Mouse (Mus musculus) activated CD4-positive, CD25-positive, alpha-beta regulatory T cell, adult 4 months (primary cell): ENCODE results near the gene Phf23. TPM values are rescaled to one million over a fixed set of nuclear protein-coding genes. Genes with fewer than 3 reads are reported as not detected.

ENCODE experiments used
- ATAC-seq: one replicate; pipeline ENCODE4 v1.8.0; 2017
- polyA plus RNA-seq, 2 experiments: library from polyadenylated mRNA; unstranded; fragments of 100-300 nt; shearing (Covaris generic); gene quantifications; one replicate each; pipeline ENCODE4 v1.2.1; 2017

Gene Phf23
- polyA plus RNA-seq, 2 experiments from 2014 or later = 32.1 to 44.9 TPM

DNA sequence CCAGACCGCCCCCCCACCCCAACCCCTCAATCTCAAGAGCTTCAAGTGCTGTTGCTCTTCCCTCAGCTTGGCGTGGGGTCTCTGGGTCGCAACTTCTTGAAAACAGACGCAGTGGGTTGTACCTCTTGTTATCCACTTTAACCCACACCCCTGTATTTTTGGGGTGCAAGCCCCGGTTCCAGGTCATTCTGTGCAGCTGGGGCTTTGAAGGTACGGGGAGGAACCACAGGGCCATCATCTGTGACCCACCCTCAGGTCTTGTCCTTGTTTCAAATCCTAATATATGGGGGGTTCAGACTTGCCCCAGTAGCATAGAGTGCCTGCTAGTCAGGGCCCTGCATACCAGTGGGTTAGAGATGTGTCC, 28.6 kb downstream of the Phf23 start:
- no peak for ATAC-seq

DNA sequence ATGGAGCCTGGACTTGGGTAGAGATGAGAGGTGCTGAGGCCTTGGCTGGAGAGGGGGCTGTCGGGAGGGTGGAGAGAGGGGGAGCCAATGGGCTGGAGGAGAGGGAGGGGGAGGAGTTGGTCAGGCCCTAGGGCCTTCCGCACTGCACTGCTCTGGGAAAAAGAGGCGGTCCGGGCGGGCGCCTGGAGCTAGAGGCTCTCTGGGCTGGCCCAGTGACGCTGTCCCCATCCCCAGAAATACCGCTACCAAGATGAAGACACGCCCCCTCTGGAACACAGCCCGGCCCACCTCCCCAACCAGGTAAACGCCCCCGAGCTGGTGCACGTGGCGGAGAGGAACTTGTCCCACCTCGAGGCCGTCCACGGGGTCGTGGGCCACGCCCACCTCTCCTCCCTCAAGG, 31.1 kb downstream of the Phf23 start:
- ATAC-seq = no peak

DNA sequence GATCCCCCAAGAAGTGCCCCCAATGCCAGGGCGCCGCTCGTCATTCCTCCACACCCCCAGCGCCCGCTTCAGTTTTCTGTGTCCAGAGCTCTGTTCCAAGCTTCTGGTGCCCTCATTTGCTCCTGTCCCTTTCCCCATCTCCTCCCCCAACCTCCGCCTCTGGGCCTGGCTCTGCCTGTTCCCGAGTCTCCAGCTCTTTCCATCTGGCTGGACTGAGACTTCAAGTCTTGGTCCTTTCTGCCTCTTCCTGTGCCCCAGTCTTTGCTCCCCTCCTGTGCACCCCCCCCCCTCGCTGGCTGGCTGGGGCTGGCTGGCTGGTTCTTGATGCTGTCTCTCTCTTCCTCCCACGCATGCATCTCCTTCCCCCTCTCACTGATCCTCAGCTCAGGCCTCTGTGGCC, 31.8 kb downstream of the Phf23 start:
- no peak for ATAC-seq

DNA sequence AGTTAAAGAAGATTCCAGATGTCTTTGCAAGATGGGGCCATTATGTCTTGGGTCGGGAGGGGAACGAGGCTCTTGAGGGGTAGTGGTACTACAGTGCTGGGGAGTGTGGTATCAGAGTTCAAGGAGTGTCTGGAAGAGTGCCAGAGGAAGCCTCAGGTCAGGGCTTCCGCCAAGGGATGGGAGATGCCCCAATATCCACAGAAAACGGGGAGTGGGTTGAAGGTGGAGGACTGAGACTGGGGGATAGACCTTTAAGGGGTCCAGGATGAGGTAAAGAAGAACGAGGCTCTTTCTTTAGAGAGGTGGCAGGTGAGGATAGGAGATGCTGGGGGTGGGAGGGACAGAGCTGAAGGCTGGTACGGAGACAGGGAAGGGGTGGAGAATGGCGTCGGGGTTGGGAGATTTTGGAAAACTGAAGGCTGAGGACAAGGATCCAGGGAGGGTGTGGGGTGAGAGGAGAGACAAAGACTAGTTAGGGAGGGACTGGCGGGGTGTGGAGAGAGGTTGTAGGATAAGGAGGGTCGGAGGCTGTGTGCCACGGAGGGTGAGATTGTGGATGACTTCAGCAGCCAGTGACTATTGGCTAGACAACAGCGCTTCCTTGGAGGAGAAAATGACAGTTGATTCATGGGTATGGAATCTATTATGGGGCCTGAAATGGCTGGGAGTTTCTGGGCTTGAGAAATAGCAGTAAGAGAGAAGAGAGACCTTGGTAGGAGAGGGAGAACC, 33.0 kb downstream of the Phf23 start:
- ATAC-seq = no peak

DNA sequence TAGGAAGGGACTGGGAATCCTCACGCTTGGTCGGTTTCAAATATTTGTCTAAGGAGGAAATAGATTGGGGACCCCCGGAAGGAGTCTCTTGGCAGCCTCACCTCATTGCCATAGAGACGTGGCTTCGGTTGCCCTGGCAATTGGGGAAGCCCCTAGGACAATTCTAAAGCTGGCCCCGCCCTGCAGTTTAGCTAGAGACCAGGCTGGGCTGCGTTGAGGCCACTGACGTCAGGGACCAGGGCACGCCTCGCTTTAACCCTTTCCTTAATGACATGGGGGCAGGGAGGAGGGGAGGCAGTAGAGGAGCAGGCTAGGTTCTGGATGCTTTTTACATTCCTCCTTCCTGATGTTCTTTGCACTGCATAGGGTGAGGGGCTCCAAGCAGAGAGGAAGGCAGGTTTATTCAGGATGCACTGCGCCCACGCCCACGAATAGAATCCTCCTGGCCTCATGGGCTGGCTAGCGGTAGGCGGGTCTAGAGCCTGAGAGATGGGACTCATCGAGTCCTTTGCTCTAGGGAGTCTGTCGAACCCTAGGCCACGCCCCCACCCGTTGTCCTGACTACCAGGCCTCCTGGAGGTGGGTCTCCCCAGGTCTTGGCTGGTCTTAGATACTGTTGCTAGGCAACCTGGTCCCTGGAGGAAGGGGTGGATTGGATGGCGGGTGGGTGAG, 33.7 kb downstream of the Phf23 start:
- ATAC-seq = peak; percentile 85

DNA sequence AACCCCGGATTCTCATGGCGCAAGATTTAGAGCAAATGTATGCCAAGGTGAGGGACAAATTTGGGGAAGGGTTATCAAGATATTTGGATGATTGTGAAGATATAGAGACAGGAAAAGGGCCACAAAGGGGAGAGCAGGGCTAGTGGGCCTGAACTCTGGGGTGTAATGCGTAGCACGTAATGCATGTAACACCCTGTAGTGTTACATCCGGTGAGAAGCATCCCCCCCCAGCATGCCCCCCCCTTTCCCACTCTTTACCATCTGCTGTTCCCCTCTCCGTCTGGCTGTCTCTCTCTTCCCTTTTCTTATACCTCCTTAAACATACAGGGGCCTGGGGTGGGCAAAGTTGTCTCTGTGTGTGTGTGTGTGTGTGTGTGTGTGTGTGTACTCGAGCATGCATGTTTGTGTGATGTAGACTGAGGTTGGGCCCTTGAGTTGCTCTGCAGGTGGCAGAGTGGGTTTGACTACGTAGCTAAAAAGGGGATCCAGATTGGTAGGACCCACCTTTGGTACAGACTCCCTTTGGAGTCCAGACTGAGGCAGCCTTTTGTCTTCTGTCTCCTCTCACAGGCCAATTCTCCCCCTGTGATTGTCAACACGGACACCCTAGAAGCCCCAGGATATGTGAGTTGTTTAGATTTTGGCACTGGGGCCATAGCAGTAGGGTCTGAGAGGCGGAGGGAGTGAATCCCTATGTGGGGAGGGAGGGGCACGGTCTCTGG, 34.4 kb downstream of the Phf23 start:
- peak; percentile 37 for ATAC-seq

DNA sequence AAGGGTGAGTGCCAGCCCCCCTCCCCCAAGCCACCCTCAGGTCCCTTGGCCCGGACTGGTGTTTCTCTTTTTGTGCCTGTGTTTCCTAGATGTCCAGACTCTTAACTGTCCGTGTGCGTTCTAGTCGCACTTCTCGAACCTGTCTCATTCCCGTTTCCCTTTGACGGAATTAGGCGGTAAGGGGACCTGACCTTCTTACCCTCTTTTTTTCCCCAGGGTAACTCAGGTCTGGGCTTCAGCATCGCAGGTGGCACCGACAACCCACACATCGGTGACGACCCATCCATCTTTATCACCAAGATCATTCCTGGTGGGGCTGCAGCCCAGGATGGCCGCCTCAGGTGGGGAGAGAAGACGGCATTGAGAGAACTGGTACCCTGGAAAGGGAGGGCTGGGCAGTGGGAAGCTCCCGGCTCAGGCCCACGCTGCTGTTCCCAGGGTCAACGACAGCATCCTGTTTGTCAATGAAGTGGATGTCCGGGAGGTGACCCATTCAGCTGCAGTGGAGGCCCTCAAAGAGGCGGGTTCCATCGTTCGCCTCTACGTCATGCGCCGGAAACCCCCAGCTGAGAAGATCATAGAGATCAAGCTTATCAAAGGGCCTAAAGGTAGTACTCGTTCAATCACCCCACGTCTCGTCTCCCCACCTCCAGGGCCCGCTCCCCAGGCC, 35.2 kb downstream of the Phf23 start:
- no peak for ATAC-seq

DNA sequence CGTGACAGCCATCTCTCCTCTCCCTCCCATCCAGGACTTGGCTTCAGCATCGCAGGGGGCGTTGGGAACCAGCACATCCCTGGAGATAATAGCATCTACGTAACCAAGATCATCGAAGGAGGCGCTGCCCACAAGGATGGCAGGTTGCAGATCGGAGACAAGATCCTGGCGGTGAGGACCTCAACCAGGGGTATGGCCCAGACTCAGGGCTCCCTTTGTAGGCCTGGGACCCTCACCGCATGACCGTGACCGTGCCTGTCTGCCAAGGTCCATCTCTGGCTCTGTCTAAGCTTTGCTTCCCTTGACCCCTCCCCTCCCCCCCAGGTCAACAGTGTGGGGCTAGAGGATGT, 35.7 kb downstream of the Phf23 start:
- no peak for ATAC-seq

DNA sequence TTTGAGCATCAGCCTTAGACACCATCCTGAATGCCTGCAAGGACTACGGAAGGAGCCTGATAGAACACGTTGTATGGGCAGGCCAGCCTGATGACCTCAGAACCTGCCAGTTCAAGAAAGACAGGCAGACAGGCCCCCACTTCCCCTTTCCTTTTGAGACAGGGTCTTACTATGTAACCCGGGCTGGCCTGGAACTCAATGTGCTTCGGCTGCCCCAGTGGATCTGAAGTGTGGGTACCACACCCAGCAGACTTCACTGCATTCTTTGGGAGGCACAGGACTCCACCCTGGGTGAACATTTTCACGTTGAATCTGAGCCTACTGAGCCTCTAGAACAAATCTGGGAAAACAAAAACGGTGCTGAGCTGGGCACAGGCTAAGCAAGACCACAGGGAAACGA, 42.6 kb downstream of the Phf23 start:
- no peak for ATAC-seq

DNA sequence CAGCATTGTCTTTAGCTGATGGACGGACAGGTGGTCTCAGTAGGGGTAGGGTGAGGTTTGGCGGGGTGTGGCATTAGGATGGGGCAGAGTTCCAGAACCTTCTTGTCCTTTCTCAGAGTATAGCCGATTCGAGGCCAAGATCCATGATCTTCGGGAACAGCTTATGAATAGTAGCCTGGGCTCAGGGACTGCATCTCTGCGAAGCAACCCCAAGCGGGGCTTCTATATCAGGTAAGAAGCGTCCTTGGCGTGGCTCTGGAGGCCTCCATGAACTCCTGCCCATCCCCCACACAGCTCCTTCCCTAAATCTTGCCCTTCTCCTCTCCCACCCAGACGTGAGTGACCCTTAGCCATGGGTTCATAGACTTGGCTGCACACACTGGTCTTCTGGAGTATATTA, 44.1 kb downstream of the Phf23 start:
- ATAC-seq = no peak

DNA sequence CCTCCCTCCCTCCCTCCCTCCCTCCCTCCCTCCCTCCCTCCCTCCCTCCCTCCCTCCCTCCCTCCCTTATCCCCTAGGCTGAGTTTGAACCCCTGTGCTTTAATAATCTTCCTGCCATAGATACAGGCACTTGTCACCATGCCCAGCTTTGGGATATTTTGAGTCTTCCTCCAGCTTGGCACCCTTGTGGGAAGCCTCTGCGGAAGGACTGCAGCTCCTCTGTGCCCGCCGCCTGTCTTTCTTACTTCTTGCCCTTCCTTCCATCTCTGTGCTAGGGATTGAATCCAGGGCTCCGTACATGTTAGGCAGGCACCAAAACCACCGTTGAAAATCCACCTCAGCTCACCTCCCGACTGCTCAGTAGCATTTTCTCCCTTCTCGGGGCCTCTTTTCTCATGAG, 44.6 kb downstream of the Phf23 start:
- ATAC-seq = no peak

DNA sequence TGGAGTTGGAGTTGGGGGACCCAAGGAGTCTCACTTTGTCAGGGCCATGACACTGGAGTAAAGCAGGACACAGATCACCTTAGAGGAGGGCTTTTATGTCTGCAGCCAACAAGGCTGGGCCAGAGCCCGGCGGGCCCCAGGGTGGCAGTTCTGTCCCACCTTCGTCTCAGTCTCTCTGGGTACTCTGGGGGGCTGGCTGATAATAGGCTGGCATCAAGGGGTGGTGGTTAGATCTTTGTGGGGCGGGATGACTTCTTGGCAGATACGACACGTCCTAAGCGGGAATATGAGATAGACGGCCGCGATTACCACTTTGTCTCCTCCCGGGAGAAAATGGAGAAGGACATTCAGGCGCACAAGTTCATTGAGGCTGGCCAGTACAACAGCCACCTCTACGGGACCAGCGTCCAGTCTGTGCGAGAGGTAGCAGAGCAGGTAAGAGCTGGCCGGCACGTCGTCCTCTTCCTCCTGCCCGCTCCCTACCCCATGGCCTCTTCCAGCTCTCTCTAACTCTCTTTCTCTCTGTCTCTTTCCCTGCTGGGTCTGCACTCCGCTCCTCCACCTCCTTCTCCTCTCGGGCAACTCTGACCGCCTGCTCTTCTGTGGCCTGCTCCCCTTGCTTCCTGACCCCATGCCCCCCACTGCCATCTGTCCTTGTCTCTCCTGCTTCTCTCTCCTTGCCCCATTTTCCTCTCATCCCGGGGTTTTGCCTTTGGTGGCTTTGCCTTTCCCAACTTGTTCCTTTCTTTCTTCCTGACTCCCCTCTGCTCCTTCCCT, 46.9 kb downstream of the Phf23 start:
- ATAC-seq = no peak

DNA sequence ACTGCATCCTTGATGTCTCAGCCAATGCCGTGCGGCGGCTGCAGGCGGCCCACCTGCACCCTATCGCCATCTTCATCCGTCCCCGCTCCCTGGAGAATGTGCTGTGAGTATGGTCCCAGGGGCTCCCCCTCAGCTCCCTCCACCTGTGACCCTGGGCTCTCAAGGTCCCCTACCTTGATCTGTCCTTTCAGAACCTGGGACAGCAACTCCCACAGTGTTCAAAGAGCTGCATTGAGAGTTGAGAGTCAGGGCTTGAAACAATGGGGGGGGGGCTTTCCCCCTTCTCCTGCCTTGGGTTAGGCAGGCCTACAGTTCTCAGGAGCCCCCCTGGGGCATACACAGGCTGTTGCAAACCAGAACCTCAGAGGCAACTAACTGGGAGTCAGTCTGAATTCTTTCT, 48.1 kb downstream of the Phf23 start:
- ATAC-seq = no peak

DNA sequence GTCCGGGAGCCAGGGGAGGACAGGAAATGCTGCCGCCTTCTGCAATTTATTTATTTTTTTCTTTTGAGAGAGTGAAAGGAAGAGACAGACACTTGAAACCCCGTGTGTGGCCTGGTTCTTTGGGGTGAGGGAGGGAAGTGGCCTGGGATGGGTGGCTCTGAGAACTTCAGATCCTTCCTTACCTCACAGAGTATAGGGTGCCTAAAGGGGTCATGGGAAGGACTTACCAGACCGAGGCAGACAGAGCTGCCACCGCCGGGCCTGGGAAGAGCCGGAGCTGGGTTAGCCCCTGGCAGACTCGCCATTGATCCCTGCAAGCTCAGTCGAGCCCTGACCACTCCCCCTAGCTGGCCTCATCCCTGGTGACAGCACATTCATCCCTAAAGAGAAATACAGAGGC, 49.9 kb downstream of the Phf23 start:
- no peak for ATAC-seq

DNA sequence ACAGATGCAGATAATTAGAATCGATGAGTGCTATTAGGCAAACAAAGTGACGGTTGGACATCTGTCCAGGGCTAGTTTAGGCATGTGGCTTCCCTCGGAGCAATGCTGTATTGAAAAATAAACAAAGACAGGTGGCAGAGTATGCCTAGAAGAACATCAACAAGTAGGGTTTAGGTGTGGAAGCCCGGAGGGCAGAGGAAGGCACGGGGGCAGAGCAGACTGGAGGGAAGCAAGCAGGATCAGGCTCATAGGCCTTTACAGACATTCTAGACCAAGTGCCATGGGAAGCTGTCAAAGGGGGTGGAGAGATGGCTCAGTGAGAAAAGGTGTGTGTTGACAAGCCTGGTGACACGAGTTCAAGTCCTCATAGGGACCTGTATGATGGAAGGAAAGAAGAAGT, 53.8 kb downstream of the Phf23 start:
- ATAC-seq = no peak

Other genes starting within 250 kb of the Phf23 start
- 10 to 100 TPM; 24.0 to 28.8 TPM for gene Polr2a, start 237.1 kb upstream of the Phf23 start, polyA plus RNA-seq
- gene Slc35g3, start 233.8 kb upstream of the Phf23 start, polyA plus RNA-seq = not detected
- gene Zbtb4, start 229.9 kb upstream of the Phf23 start, polyA plus RNA-seq = 1 to 10 TPM; 7.8 to 8.1 TPM
- 1 to 10 TPM in 1 of 2 experiments, under 1 TPM in 1; 0.66 to 4.1 TPM for gene Chrnb1, start 199.8 kb upstream of the Phf23 start, polyA plus RNA-seq
- not detected for gene Fgf11, start 193.9 kb upstream of the Phf23 start, polyA plus RNA-seq
- gene Tmem102, start 190.2 kb upstream of the Phf23 start, polyA plus RNA-seq = not detected
- gene Gm39566, start 180.5 kb upstream of the Phf23 start, polyA plus RNA-seq = under 1 TPM in 1 of 2 experiments, not detected in 1; 0.08 TPM
- gene Spem2, start 177.3 kb upstream of the Phf23 start, polyA plus RNA-seq = not detected
- gene Spem1, start 173.6 kb upstream of the Phf23 start, polyA plus RNA-seq = not detected
- under 1 TPM; 0.59 to 0.66 TPM for gene Nlgn2, start 158.0 kb upstream of the Phf23 start, polyA plus RNA-seq
- gene Tmem256, start 157.3 kb upstream of the Phf23 start, polyA plus RNA-seq = 100 to 1,000 TPM; 127 to 138 TPM
- 10 to 100 TPM; 15.4 to 17.5 TPM for gene Plscr3, start 149.4 kb upstream of the Phf23 start, polyA plus RNA-seq
- not detected for gene Tnk1, start 137.0 kb upstream of the Phf23 start, polyA plus RNA-seq
- gene Tmem95, start 117.8 kb upstream of the Phf23 start, polyA plus RNA-seq = not detected
- gene Kctd11, start 114.4 kb upstream of the Phf23 start, polyA plus RNA-seq = under 1 TPM in 1 of 2 experiments, not detected in 1; 0.56 TPM
- gene Acap1, start 100.2 kb upstream of the Phf23 start, polyA plus RNA-seq = 100 to 1,000 TPM; 213 to 273 TPM
- gene 2810408A11Rik, start 94.8 kb upstream of the Phf23 start, polyA plus RNA-seq = 1 to 10 TPM; 1.1 to 1.2 TPM
- gene Neurl4, start 94.7 kb upstream of the Phf23 start, polyA plus RNA-seq = 1 to 10 TPM; 7.9 to 8.0 TPM
- gene Gps2, start 81.9 kb upstream of the Phf23 start, polyA plus RNA-seq = 100 to 1,000 TPM in 1 of 2 experiments, 10 to 100 TPM in 1; 90.7 to 106 TPM
- 1,000 to 10,000 TPM; 1,092 to 1,351 TPM for gene Eif5a, start 73.8 kb upstream of the Phf23 start, polyA plus RNA-seq
- not detected for gene Ybx2, start 60.0 kb upstream of the Phf23 start, polyA plus RNA-seq
- not detected for gene Slc2a4, start 47.6 kb upstream of the Phf23 start, polyA plus RNA-seq
- gene Cldn7, start 31.0 kb upstream of the Phf23 start, polyA plus RNA-seq = not detected
- 10 to 100 TPM; 21.4 to 24.8 TPM for gene Ctdnep1, start 14.6 kb upstream of the Phf23 start, polyA plus RNA-seq
- gene Elp5, start 13.3 kb upstream of the Phf23 start, polyA plus RNA-seq = 10 to 100 TPM; 62.1 to 69.7 TPM
- 100 to 1,000 TPM; 343 to 373 TPM for gene Gabarap, start 4.6 kb upstream of the Phf23 start, polyA plus RNA-seq
- gene Dvl2, start 4.8 kb downstream of the Phf23 start, polyA plus RNA-seq = 1 to 10 TPM; 2.7 to 3.9 TPM
- 100 to 1,000 TPM; 107 to 139 TPM for gene Acadvl, start 19.6 kb downstream of the Phf23 start, polyA plus RNA-seq
- 10 to 100 TPM in 1 of 2 experiments, 1 to 10 TPM in 1; 9.7 to 11.6 TPM for gene Dlg4, start 21.2 kb downstream of the Phf23 start, polyA plus RNA-seq
- not detected for gene Asgr1, start 58.3 kb downstream of the Phf23 start, polyA plus RNA-seq
- gene Asgr2, start 96.9 kb downstream of the Phf23 start, polyA plus RNA-seq = not detected
- under 1 TPM in 1 of 2 experiments, not detected in 1; 0.21 TPM for gene Mgl2, start 134.6 kb downstream of the Phf23 start, polyA plus RNA-seq
- not detected for gene Clec10a, start 160.4 kb downstream of the Phf23 start, polyA plus RNA-seq
- not detected for gene Slc16a11, start 217.0 kb downstream of the Phf23 start, polyA plus RNA-seq
- gene Slc16a13, start 225.3 kb downstream of the Phf23 start, polyA plus RNA-seq = 1 to 10 TPM; 2.6 to 4.1 TPM
- gene Bcl6b, start 234.0 kb downstream of the Phf23 start, polyA plus RNA-seq = under 1 TPM; 0.23 to 0.36 TPM
- gene 0610010K14Rik, start 242.1 kb downstream of the Phf23 start, polyA plus RNA-seq = 100 to 1,000 TPM; 124 to 159 TPM
- gene Gm21988, start 244.1 kb downstream of the Phf23 start, polyA plus RNA-seq = 1 to 10 TPM; 5.2 to 7.6 TPM
- gene Rnasek, start 244.1 kb downstream of the Phf23 start, polyA plus RNA-seq = 100 to 1,000 TPM; 228 to 245 TPM